Mouse (Mus musculus): ENCODE results near the gene Mocs1.

Gene Mocs1

GRCm38 (mm10) chr17:49428239-49428688, at the start of gene Mocs1:
Mocs1 (plus strand) TSS chr17:49428362.
- DNase-seq (ENCODE audit: low read depth, low spot score) = peak; percentile 93

- no peak for DNase-seq (ENCODE audit: low read depth, low spot score)
These were observed 48.5 kb upstream of the Mocs1 start for GRCm38 (mm10) chr17:49379645-49380044.

DNA sequence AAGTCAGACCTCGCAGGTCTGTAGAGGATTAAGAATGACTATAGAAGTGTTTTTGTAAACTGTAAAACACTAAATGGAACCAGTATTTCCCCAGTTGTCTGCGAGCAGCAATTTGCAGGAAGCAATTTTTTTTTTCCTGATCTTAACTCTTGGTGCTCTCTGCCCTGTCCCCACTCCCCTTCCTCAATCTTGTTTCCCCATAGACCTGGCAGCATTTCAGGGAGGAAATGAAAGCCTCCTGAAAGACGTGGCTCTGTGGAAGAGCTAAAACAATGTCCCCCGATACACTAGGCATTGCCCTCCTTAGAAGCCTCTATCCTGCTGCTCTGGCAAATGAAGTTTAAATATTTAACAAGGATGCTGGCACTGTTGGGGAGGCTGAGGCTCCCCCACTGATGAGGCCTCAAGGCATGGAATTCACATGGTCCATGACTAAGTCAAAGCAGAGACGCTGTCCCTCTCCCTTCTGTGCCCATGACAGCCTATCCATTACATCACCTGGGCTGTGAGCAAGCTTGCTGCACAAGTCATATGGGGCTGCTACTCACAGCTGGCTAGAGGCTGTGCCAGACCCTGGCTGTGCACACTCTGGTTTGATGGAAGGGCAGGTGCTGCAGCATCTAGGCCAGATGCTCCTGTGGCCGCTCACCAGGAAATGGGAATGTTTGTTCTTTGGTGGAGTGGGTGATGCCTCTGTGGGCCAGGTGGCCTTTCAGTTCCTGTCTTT, 43.8 kb upstream of the Mocs1 start:
- DNase-seq (ENCODE audit: low read depth, low spot score) = no peak

GRCm38 (mm10) chr17:49387741-49388140, 40.4 kb upstream of the Mocs1 start:
- no peak for DNase-seq (ENCODE audit: low read depth, low spot score)

GRCm38 (mm10) chr17:49392751-49393150, 35.4 kb upstream of the Mocs1 start:
- DNase-seq (ENCODE audit: low read depth, low spot score) = no peak

DNA sequence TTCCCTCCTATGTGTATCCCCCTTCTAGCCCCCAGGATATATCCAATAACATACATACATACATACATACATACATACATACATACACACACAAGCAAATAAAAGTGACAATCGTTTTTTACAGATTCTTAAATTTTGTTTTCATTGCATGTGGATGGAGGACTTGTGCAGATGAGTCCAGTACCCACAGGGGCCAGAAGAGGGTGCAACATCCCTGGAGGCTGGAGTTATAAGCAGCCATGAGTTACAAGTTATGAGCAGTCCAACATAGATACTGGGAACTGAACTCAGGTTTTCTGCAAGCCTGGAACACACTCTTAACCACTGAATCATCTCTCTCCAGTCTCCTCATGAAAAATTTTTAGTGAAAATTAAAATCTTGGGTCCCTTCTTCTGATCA, 33.3 kb upstream of the Mocs1 start:
- DNase-seq (ENCODE audit: low read depth, low spot score) = no peak

DNA sequence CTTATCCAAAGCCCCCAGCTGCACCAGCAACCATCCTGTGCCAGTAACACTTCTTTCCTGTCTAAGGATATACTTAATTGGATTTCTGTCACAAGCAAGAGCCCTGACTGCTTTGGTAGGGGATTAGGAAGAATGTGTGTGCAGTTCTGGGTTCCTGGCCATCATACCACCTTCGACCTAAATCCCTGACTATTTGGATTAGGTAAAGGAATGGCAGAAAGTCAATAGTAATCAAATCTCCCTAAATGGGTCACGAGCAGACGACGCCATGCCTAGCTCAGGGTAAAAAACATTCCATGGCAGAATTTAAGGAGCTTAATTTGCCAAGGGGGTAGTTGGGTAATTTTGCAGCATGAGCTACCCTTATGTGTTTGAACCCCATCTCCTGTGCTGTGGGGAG, 28.6 kb upstream of the Mocs1 start:
- DNase-seq (ENCODE audit: low read depth, low spot score) = no peak

DNA sequence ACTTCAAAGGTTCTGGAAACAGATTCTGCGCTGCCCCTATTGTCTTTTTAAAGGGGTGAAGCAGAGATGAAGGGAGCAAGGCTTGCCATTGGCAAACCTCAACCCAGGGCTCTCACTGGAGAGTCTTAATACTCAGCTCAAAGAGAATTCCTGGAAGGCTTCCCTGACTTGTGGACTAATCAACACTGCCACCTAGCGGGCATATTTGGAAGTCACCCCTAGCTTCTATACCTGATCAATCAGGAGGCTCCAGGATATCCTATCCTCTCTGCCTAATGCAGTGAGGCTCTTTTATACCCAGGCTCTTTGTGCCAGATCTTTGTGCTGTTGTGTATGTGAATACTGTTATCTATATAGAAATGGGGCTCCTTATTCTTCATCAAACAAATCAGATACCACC, 28.0 kb upstream of the Mocs1 start:
- peak; percentile 46 for DNase-seq (ENCODE audit: low read depth, low spot score)

DNA sequence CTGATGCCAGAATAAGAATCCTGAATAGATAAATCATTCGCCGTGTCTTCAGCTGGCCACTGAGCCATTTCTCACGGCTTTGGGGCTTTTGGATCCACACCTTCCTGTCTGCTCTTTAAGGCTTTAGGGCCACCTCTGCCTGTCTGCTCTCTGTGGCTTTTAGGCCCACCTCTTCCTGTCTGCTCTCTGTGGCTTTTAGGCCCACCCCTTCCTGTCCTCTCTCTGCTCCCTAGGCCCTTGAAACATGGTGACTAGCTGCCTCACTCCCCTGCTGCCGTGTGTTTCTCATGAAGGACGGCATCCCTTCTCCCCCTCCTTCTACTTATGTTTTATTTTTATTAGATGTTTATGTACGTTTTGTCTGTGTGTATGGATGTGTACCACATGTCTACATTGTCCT, 25.0 kb upstream of the Mocs1 start:
- no peak for DNase-seq (ENCODE audit: low read depth, low spot score)

- DNase-seq (ENCODE audit: low read depth, low spot score) = peak; percentile 55
These were observed 22.2 kb upstream of the Mocs1 start for GRCm38 (mm10) chr17:49405927-49406326.

GRCm38 (mm10) chr17:49412974-49413373, 15.2 kb upstream of the Mocs1 start:
- DNase-seq (ENCODE audit: low read depth, low spot score) = no peak

GRCm38 (mm10) chr17:49413554-49413953, 14.6 kb upstream of the Mocs1 start:
- peak; percentile 32 for DNase-seq (ENCODE audit: low read depth, low spot score)

- DNase-seq (ENCODE audit: low read depth, low spot score) = no peak
These were observed 11.9 kb upstream of the Mocs1 start for GRCm38 (mm10) chr17:49416228-49416627.

DNA sequence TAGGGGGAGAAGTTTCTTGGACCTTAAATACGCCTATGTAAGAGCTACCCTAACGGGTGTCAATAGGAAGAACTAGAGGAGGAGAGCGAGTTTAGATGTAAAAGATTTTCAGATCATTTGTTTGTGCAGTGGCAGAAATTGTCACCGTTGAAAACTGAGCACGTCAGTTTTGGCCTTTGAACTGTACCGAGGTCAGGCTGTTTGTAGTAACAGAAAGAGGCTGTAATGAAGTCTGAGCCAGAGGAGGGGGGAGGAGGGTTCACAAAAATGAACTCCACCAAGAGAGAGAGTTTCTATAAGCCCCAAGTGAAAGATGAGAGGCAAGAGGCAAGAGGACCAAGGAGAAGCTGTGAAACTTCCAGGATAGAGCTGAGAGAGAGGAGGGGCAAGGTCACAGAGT, 8.3 kb upstream of the Mocs1 start:
- DNase-seq (ENCODE audit: low read depth, low spot score) = no peak

DNA sequence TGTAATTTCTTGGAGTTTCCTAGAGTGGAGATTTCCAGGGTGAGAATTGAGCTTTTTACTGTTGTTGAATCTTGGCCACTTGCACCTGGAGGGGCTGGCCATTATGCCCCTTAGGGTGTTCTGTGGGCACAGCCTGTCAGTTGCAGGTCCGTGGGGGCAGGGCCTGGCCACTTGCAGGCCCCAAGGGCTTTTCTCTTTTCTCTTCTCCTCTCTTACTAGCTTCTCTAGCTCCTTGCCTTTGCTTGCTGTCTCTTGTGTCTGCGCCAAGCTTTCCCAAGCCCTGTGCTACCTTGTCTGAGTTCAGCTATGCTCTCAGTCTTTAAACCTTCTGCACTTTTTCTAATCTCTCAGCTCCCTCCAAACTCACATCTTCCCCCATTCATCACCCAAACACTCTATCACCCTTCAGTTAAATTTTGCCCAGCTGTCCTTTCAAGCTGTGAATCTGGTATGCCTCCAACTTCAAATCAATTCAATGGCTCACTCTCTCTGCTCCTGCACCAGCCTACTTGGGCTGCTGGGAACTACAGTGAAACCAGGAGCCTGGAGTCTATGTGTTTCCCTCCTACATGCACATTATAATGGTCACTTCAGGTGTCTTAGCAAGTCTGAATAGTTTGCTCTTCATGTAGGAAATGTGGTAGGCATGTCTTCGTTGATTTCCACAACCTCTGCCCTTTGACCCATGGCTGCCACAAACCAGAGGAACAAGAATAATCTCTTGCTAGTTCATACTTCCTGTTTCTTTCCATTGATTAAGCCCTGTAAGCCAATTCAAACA, 5.7 kb upstream of the Mocs1 start:
- peak; percentile 9 for DNase-seq (ENCODE audit: low read depth, low spot score)

GRCm38 (mm10) chr17:49423067-49423325, 5.2 kb upstream of the Mocs1 start:
- DNase-seq (ENCODE audit: low read depth, low spot score) = no peak

- no peak for DNase-seq (ENCODE audit: low read depth, low spot score)
These were observed 4.3 kb upstream of the Mocs1 start for GRCm38 (mm10) chr17:49423872-49424271.

DNA sequence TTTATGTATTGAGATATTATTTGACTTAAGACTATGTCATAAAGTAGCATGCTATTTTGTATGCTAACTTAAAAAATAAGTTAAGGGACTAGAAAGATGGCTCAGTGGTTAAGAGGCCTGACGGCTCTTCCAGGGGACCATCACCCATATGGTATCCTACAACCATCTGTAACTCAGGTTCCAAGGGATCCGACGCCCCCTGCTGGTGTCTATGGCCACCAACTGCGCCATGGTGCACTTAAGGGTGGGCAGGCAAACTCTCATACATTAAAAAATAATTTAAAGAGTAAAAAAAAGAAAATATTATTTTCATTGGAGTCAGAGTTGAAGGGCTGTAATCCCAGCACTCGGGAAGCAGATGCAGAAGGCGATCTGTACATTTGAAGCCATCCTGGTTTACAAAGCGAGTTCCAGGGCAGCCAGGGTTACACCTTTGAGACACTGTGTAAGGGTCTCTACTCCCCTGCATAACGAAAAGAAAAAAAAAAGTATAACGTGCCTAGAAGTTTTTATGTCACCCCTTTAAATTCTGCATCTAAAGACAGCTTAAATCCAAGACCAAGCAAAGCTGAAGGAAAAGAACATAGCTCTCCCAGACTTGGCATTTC, 427 bp upstream of the Mocs1 start:
- peak; percentile 69 for DNase-seq (ENCODE audit: low read depth, low spot score)

DNA sequence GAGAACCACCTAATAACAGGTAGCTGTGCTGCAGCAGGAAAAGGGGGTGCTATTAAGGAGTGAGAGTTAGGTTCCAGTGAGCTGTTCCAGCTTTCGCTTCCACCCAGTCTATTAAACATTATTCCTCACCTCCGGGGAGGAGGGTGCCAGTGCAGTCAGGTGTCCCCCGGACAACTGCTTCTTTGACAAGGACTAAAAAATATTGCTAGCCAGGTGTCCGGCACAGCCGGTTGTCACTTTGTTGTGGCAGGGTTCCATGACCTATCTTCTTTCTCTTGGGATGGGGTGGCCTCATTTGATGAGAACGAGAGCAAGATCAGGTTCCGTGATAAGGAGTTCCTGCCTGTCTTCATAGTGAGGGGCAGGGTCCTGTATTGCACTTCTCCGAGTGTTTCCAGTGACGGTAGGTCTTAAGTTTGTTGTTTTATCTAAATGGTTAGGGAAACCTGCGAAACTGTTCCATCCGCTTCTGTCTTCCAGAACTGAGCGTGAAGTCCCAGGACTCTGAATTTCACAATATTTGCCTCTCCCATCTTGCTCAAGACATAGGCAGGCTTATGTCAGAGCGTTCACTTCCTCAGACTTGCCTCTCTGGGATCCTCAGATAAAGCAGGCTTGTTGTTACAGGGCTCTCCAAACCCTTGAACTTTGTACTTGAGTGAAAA, 721 bp downstream of the Mocs1 start:
- DNase-seq (ENCODE audit: low read depth, low spot score) = no peak

- DNase-seq (ENCODE audit: low read depth, low spot score) = no peak
These were observed 1.4 kb downstream of the Mocs1 start for GRCm38 (mm10) chr17:49429471-49430129.

GRCm38 (mm10) chr17:49430136-49430535, 2.0 kb downstream of the Mocs1 start:
- DNase-seq (ENCODE audit: low read depth, low spot score) = no peak

DNA sequence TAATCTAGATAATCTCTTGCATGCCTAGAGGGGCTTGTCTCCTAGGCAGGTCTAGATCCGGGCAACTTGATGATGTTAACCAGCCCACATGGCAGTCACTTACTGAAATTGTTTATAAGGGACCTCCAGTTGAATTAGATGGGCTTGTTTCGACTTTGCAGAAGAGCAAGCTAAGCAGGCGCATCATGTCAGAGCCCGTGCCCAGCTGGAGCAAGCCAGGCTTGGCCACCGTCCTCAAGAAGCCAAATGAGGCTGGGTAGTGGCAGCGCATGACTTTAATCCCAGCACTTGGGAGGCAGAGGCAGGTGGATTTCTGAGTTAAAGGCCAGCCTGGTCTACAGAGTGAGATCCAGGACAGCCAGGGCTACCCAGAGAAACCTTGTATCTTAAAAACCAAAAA, 3.0 kb downstream of the Mocs1 start:
- DNase-seq (ENCODE audit: low read depth, low spot score) = no peak
